Mouse (Mus musculus) heart, postnatal 4 days (tissue): ENCODE data around the gene Mxra8. TPM values are rescaled to one million over a fixed set of nuclear protein-coding genes. Genes with fewer than 3 reads are reported as not detected.
A peak's percentile ranks its signal among the peaks of the same experiment; 100 is the strongest.

Experiments used
- DNase-seq: peaks from one replicate; pipeline ENCODE4 v3.0.0; 2021
- total RNA-seq, 2 experiments: library from RNA; stranded (reverse); gene quantifications; 2 replicates each; pipeline ENCODE4 v1.2.3; 2021

Gene Mxra8
- total RNA-seq, 2 experiments from 2014 or later = 49.4 to 49.5 TPM

DNA sequence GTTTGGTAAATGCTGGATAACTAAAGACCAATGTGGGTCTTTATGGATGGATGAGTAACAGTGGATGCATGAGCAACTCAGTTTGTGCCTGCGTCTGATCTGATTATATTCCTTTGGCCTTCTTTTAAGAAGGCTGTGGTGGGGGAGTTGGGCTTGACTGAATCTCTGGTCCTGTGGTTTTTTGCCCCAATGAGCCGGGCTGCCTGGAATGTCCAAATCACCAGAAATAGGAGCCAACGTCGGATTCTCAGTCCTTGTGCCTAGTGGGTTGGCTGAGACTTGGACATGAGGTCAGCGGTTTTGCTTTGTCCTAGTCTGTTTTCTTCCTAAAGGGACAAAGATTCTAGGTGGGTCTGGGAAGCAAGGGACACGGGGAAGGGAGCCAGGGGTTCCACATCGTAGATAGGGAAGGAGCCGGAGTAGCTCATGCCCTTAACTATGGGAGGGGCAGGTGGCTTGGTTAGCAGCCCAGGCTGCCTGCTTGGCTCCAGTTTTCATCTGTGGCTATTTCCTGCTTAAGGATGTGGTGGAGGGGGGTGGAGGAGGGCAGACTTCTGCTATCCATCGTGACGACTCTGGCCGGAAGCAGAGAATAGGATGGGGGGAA lies 2.0 kb upstream of the Mxra8 start:
- DNase-seq = peak; percentile 62

- peak; percentile 52 for DNase-seq
Measured at GRCm38 (mm10) chr4:155838187-155839153, 1.0 kb upstream of the Mxra8 start.

GRCm38 (mm10) chr4:155840076-155841002 lies 859 bp downstream of the Mxra8 start:
- no peak for DNase-seq

DNA sequence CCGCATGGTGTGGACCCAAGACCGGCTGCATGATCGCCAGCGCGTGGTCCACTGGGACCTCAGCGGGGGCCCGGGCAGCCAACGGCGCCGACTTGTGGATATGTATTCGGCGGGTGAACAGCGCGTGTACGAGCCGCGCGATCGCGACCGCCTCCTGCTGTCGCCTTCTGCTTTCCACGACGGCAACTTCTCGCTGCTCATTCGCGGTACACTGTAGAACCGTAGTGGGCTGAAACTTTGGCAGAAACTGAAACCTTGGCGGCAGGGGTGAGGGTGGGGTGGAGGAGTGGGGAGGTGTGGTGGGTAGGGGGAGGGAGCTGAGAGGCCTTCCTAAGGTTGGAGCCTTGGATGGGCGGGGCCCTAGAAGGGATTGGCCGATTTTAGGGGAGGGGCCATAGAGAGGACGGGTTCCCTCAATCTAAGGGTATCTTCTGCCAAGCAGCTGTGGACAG lies 1.5 kb downstream of the Mxra8 start:
- DNase-seq = peak; percentile 73

DNA sequence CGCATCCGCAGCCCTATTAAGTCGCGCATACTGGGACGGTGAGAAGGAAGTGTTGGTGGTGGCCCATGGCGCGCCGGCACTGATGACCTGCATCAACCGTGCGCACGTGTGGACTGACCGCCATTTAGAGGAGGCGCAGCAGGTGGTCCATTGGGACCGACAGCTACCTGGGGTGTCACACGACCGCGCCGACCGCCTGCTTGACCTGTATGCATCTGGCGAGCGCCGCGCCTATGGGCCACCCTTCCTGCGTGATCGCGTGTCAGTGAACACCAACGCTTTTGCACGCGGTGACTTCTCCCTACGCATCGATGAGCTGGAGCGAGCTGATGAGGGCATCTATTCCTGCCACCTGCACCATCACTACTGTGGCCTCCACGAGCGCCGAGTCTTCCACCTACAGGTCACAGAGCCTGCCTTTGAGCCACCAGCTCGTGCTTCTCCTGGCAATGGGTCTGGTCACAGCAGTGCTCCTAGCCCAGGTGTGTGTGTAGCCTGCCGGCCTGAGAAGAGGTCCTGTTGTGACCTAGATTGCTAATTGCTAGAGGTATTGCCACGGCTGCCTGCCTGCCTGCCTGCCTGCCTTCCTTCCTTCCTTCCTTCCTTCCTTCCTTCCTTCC lies 2.3 kb downstream of the Mxra8 start:
- no peak for DNase-seq

DNA sequence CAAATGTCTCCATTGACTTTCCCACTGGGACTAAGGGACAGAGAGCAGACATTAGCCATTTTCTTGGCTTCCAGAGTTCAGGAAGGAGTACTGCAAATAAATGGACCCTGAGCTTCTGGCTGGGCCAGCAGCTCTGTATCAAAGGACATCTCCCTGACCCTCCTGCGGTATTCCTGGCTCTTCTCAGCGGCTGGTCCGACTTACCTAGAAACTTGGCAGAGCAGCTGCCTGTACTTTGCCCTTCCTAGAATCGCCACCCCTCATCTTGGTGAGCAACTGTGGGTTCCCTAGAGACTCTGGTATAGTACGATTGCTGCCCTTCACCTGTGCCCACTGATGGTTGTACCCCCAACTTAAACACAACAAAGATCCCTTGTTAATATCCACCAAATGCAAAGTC lies 3.8 kb downstream of the Mxra8 start:
- DNase-seq = no peak

- peak; percentile 98 for DNase-seq
Measured at GRCm38 (mm10) chr4:155846871-155847578, 7.5 kb downstream of the Mxra8 start, which contains the start of gene Dvl1. Dvl1 (plus strand) TSS chr4:155847402.

DNA sequence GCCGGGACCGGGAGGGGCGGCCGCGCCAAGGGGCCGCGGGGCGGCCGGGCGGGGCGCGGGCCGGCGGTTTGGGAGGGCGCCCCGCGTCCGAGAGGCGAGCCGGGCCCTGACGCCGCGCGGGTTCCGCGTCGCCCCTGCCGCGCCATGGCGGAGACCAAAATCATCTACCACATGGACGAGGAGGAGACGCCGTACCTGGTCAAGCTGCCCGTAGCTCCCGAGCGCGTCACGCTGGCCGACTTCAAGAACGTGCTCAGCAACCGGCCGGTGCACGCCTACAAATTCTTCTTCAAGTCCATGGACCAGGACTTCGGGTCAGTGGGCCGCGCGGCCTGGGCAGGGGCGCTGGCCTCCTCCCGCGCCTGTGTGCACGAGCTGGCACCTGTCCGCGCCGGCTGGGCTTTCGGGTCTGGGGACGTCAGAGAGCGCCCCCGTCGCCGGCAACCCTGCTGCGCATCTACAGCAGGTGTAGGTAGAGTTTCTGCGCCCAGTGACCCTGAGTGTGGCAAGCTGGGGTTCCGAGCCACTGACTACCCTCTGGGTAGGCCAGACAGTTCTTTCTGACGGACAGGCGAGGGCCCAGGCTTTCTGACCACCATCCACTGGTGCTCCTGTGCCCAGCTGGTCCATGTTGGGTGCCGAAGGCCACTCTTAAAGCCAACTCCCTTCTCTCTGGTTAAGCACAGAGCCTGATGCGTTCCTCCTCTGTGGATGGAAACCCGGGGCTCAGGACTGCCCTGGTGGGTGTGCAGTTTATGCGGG lies 8.3 kb downstream of the Mxra8 start:
- peak; percentile 47 for DNase-seq

- DNase-seq = no peak
Measured at GRCm38 (mm10) chr4:155848434-155849095, 9.1 kb downstream of the Mxra8 start.

- DNase-seq = no peak
Measured at GRCm38 (mm10) chr4:155849391-155849790, 9.9 kb downstream of the Mxra8 start.

DNA sequence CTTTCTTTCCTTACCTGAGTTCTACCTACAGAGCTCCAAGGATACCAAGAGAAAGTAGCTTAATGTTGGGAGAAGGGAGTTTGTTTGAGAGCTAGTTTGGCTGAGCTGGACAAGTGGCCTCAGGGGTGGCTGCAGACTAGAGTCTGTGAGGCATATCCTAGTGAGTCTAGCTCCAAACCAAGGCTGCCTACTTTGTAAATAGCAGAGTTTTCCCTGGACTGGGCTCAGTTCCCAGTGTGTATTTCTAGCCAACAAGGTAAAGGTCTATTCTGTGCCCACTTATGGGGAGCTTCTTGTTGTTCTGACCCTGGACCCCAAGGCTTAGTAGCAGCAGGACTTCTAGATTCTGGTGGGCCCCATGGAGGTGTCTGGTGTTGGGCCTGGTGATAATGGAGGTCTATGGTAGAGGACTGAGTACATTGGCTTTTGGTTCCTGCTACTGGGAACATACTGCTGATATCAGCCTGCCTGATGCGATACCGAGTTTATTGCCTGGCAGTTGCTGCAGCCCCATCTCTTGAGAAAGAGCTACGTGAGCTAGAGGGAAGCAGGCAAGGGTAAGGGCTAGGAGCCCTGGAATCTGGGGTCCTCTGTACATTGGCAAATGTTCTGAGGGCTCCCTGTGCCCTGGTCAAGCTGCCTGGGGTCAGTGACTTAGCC lies 10.4 kb downstream of the Mxra8 start:
- DNase-seq = no peak

GRCm38 (mm10) chr4:155851368-155851767 lies 11.9 kb downstream of the Mxra8 start:
- DNase-seq = no peak

- no peak for DNase-seq
Measured at GRCm38 (mm10) chr4:155851951-155852411, 12.5 kb downstream of the Mxra8 start.

DNA sequence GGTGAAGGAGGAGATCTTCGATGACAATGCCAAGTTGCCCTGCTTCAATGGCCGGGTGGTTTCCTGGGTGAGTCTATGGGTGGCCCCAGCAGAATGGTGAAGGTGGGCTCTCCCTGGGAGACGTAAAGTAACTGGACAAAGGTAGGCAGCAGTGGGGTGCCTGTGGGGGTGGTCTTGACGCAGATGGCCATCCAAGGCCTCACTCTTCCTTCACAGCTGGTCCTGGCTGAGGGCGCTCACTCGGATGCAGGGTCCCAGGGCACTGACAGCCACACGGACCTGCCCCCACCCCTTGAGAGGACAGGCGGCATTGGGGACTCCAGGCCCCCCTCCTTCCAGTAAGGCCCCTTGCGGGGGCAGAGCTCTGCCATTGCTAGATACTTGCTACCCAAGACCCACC lies 13.9 kb downstream of the Mxra8 start:
- DNase-seq = no peak

- no peak for DNase-seq
Measured at GRCm38 (mm10) chr4:155854991-155855390, 15.5 kb downstream of the Mxra8 start.

- no peak for DNase-seq
Measured at GRCm38 (mm10) chr4:155856071-155856470, 16.6 kb downstream of the Mxra8 start.

DNA sequence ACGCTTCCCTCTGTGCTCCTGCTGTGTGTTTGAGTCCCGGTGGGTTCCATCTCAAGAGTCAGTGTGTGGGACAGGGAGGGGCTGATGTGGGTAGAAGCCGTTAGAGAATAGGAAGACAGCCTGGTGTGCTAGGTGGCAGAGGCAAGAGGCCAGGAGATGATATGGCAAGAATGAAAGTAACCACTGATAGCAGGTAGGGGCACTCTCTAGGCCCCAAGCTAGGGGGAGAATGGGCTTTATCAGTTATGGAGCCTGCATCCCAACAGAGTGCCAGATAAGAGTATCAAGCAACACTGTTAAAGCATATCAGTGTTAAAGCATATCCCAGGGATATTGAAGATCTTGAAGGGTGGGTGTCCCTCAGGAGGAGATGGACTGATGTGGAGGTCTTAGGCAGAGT lies 17.4 kb downstream of the Mxra8 start:
- no peak for DNase-seq

DNA sequence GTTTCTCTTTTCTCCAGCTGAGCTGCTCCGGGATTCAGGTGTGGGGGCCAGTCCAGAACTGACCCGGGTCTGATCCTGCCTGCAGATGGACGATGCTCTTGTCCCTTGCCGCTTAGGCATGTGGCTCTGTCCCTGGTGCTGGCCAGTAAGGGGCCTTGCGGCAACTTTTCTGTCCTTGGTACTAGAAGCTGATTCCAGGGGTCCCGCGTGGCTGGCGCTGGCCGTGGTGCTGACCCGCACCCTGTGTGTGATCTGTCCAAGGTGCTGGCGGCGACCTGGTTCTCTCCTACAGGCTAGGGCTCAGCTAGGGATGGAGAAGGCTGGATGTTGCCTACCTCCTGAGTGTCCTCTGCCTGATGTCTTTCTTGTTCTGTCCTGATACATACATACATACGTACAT lies 19.8 kb downstream of the Mxra8 start:
- peak; percentile 87 for DNase-seq

GRCm38 (mm10) chr4:155861787-155862186 lies 22.3 kb downstream of the Mxra8 start:
- DNase-seq = no peak
